Mouse (Mus musculus) small intestine, adult 2 months (tissue): ENCODE measurements around the gene Ints6. TPM values are rescaled to one million over a fixed set of nuclear protein-coding genes. Genes with fewer than 3 reads are reported as not detected.

Experiments
- H3K27ac ChIP-seq: fragments of 200-500 bp; 2 replicates; pipeline ENCODE4 v1.5.1; 2012; ENCODE audit warnings: low read depth, low read length, control low read depth, inconsistent platforms; ENCODE audit not compliant: insufficient read depth
- H3K27me3 ChIP-seq: fragments of 200-500 bp; 2 replicates; pipeline ENCODE4 v1.6.1; 2012; ENCODE audit warnings: mild to moderate bottlenecking, moderate library complexity, low read length, inconsistent platforms; ENCODE audit not compliant: control insufficient read depth, insufficient read depth
- H3K36me3 ChIP-seq: fragments of 200-500 bp; 2 replicates; pipeline ENCODE4 v1.6.1; 2012; ENCODE audit warnings: mild to moderate bottlenecking, low read length, control low read depth, inconsistent platforms; ENCODE audit not compliant: control insufficient read depth, insufficient read depth
- H3K4me1 ChIP-seq: fragments of 200-500 bp; 2 replicates; pipeline ENCODE4 v1.6.1; 2012; ENCODE audit warnings: low read length, inconsistent platforms, mixed read lengths; ENCODE audit not compliant: control insufficient read depth, insufficient read depth, insufficient read length
- H3K4me3 ChIP-seq: fragments of 200-500 bp; 2 replicates; pipeline ENCODE4 v1.5.1; 2012; ENCODE audit warnings: low read depth, mild to moderate bottlenecking, control low read depth, inconsistent platforms, low read length, moderate library complexity
- CTCF ChIP-seq: fragments of 200-500 bp; IDR thresholded peaks from 2 replicates; pipeline ENCODE4 v1.5.1; 2012; ENCODE audit warnings: low read depth, mild to moderate bottlenecking, control low read depth, inconsistent platforms, low read length, moderate library complexity, mixed read lengths; ENCODE audit not compliant: insufficient replicate concordance, insufficient read length; ENCODE audit errors: extremely low read depth
- POLR2A ChIP-seq: fragments of 200-500 bp; IDR thresholded peaks from 2 replicates; pipeline ENCODE4 v1.6.1; 2012; ENCODE audit warnings: low read depth, mild to moderate bottlenecking, control low read depth, inconsistent platforms, low read length, moderate library complexity
- WGBS: fragments of 180-500 bp; shearing (Covaris S2); methylation state at CpG from one replicate; pipeline ENCODE4 v1.1.7; 2018; 5-methylcytosine and 5-hydroxymethylcytosine counted together
- polyA plus RNA-seq: library from polyadenylated mRNA; depleted of rRNA; stranded (reverse); fragments of >200 nt; gene quantifications from 2 replicates; pipeline ENCODE4 v1.2.3, GENCODE M21; 2012

The Ints6 gene
- polyA plus RNA-seq, 1 experiment: 5.9 TPM

GRCm38 (mm10) chr14:62718161-62718560, 42.8 kb downstream of the Ints6 start:
- no peak for TF ChIP-seq POLR2A
- TF ChIP-seq CTCF: no peak

GRCm38 (mm10) chr14:62673646-62674045, 87.3 kb downstream of the Ints6 start:
- 89% methylated on average over 3 of the region's 3 CpGs for WGBS
- no peak overlapping the region for H3K27ac ChIP-seq
- H3K4me1 ChIP-seq: no peaks in the 10 kb centered on the region
- TF ChIP-seq POLR2A (no peak), CTCF (no peak)
- no peaks in the 10 kb centered on the region for H3K36me3 ChIP-seq
- H3K4me3 ChIP-seq: no peak overlapping the region
- no peaks in the 10 kb centered on the region for H3K27me3 ChIP-seq

More at GRCm38 (mm10) chr14:62718161-62718560, 42.8 kb downstream of the Ints6 start:
- Histone ChIP-seq H3K27me3 (no peaks in the 10 kb centered on the region), H3K4me1 (no peaks in the 10 kb centered on the region), H3K27ac (no peak overlapping the region), H3K4me3 (no peak overlapping the region), H3K36me3 (peaks cover 18% of the 10 kb centered on the region)
- WGBS: 83% methylated on average over 2 of the region's 2 CpGs

GRCm38 (mm10) chr14:62664976-62665673, 95.8 kb downstream of the Ints6 start:
- no peak overlapping the region for H3K27ac ChIP-seq
- no peaks in the 10 kb centered on the region for H3K4me1 ChIP-seq
- no peaks in the 10 kb centered on the region for H3K27me3 ChIP-seq
- WGBS: 43% methylated on average over 9 of the region's 9 CpGs
- TF ChIP-seq POLR2A (no peak), CTCF (no peak)
- H3K36me3 ChIP-seq: no peaks in the 10 kb centered on the region
- no peak overlapping the region for H3K4me3 ChIP-seq

GRCm38 (mm10) chr14:62663367-62663766, 97.6 kb downstream of the Ints6 start, which contains the start of gene Serpine3:
Serpine3 (plus strand) TSS chr14:62663667.
- no peak within 1 kb of the TSS for H3K27ac ChIP-seq
- H3K27me3 ChIP-seq: no peaks in the 10 kb centered on the region
- TF ChIP-seq POLR2A (no peak), CTCF (no peak)
- no peak within 1 kb of the TSS for H3K4me3 ChIP-seq
- H3K36me3 ChIP-seq: no peaks in the 10 kb centered on the region
- no peaks in the 10 kb centered on the region for H3K4me1 ChIP-seq
- 82% methylated on average over 8 of the region's 8 CpGs for WGBS

- Histone ChIP-seq H3K4me1 (no peaks in the 10 kb centered on the region), H3K4me3 (no peak overlapping the region)
- 43% methylated on average over 6 of the region's 6 CpGs for WGBS
These were observed 98.6 kb downstream of the Ints6 start for GRCm38 (mm10) chr14:62662381-62662780.

GRCm38 (mm10) chr14:62657469-62657868, 103.5 kb downstream of the Ints6 start:
- TF ChIP-seq CTCF: no peak
- TF ChIP-seq POLR2A: no peak
- Histone ChIP-seq H3K4me1 (no peaks in the 10 kb centered on the region), H3K36me3 (no peaks in the 10 kb centered on the region), H3K27me3 (no peaks in the 10 kb centered on the region), H3K27ac (no peak overlapping the region), H3K4me3 (no peak overlapping the region)
- WGBS: 41% methylated on average over 3 of the region's 3 CpGs

More at GRCm38 (mm10) chr14:62662381-62662780, 98.6 kb downstream of the Ints6 start:
- H3K36me3 ChIP-seq: no peaks in the 10 kb centered on the region
- no peak overlapping the region for H3K27ac ChIP-seq
- TF ChIP-seq POLR2A: no peak
- no peak for TF ChIP-seq CTCF
- no peaks in the 10 kb centered on the region for H3K27me3 ChIP-seq

GRCm38 (mm10) chr14:62655996-62656395, 105.0 kb downstream of the Ints6 start:
- H3K4me1 ChIP-seq: no peaks in the 10 kb centered on the region
- no peak for TF ChIP-seq POLR2A
- TF ChIP-seq CTCF: no peak
- no peak overlapping the region for H3K4me3 ChIP-seq
- no peaks in the 10 kb centered on the region for H3K27me3 ChIP-seq
- H3K36me3 ChIP-seq: no peaks in the 10 kb centered on the region
- H3K27ac ChIP-seq: no peak overlapping the region
- 83% methylated on average over 7 of the region's 7 CpGs for WGBS
